Mouse (Mus musculus): ENCODE data around the gene Hist1h4i. TPM values are rescaled to one million over a fixed set of nuclear protein-coding genes. Genes with fewer than 3 reads are reported as not detected.
A peak's percentile ranks its signal among the peaks of the same experiment; 100 is the strongest.

The Hist1h4i gene
- total RNA-seq, 1 experiment from 2014 or later: 97.8 TPM

DNA sequence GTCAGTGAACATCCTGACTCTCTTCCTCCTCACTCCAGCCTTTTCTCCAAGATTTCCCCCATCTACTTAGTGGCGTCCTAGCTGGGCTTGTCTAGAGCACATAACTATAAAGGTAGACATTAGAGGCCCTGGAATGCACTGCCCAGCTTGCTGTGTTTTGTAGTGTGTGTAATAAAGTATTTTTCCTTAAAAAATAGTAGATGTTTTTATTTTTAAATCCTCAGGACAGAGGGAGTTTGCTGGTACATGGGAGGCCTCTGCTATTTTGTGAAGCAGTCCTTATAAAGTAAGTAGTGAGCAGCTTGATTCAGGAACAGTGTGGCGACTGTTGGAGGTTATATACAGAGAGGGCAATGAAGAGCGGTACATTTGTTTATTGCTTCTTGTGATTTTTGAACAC lies 32.5 kb downstream of the Hist1h4i start:
- no peak for DNase-seq

DNA sequence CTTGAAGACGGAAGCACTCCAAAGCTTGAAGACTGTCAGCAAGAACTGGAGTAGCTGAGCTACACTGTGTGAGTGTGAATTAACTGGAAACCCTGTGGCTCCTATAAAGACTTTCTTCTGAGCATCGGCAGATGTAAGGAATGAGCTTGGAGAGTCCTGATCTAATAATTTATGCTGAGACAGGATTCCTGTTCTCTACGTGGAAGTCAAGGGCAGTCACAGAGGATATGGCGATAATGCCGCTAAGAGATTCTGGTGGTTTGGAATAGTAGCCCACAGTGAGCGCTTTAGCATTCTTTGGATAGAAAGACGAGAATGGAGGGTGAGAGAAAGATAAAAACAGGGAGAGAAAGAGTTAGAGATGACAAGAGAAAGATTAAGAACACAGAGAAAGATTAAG lies 33.3 kb downstream of the Hist1h4i start:
- DNase-seq: no peak

DNA sequence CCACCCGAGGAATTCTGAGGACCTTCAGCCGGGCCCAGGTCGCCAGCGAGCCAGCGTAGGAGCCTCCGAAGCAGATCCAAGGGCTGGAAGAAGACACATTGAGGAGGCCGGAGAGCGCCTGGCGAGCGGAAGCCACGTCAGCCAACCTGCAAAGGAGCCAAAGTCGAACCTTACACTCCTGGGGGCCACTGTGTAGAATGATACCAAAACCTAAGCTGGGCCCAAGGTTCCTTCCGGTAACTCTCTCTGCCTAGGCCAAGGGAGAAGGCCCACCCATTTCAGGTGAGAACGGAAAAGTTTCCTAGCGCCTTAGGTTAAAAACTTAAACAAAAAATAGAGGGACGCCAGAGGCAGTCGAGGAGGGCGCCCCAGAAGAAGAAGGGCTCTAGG lies 34.0 kb downstream of the Hist1h4i start:
- DNase-seq: no peak

DNA sequence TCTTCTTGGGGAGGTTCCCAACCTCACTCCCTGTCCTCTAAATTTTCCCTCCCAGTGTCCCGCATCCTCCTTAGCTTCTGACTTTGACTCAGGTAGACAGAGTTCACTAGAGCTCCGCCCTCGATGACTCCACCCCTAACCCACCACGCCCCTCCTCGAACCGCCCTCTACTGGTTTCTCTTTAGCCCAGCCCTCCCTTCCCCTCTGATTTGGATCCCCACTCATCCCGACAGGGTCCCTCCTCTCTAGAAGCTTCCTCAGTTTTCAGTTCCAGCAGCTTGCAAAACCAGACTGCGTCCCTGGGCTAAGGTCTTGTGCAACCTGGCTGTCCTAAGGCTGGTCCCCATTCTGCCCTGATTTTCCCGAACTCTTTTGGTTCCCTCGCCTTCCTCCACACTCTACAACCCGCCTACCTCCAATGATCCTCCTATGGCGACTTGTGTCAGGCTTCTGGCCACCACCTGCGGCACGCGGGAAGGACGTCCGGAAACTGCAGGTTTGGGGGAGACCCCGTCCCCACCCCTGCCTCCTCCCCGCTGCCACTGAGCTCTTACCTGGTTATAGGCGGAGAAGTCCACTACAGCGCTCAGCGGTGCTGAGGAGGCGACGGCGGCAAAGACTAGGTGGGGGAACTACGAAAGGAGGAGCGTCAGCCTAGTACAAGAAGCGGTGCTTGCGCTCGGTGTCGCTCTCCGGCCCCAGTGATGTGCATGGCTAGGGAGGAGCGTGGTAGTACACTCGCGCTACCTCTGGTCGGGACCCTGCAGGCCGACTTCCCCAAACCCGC lies 34.6 kb downstream of the Hist1h4i start:
- peak; percentile 42 for DNase-seq

DNA sequence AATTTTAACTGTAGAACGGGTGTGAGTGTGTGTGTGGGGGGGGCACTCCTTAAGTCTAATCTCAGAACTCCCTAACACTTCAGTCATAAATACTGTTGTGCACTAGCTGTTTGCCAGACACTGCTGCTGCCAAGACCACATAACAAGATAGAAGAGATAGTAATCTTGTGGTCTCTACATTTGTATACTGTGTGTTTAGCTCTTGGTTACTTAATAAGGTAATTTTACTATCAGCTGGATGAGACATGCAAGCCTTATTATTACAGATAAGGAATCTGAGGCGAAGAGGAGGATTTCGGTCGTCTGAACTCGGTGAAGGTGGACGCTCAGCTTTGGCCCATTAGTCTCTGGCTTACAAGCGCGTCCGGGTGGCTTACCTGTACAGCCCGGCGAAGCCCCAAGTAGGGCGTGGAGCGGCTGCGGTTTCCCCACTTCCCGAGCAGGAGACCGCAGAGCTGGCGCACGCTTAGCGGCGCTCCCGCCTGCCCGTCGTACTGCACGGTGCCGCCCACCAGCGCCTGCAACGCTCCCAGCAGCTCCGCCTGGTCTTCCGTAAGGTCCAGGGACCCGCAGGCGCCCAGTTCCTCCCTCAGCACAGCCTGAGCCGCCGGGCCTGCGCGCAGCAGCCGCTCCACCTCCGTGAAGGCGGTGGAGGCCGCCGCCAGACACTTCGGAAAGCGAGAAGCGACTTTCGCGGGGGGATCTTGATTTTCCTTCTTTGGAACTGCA lies 35.4 kb downstream of the Hist1h4i start:
- peak; percentile 42 for DNase-seq

DNA sequence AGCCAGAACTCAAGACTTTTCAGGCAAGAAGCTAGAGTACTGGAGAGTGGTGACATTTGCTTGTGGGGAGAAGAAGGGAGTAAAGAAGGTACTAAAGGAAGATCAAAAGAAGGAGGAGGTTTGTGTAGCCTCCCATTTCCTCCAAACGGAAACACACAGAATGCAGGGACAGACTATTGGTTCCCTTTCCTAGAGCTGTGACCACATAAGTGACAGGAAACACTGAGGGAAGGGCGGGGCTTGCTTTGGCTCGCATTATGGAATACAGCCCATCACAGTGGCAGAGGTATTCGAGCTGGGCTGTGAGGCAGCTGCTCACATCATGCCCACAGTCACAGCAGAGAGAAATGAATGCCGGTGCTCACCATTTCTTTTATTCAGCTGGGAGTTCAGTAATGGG lies 39.3 kb downstream of the Hist1h4i start:
- DNase-seq: no peak

DNA sequence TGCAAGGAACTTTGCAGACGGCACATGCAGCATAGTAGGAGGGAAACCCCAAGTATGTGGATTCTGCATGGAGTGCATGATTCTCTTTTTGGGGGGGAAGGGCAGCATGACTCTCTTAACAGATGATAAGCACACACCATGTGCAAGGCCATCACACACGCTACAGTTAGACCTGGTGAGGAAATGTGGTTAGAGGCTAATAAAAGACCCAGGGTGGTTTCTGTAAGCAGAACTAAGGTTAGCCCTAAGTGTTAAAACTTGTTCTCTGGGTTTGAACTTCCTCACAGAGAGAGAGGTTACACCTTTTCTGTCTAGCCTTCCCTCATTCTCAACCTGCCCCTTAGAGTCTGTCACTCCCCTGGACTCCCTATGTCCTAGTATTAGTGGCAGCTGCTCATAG lies 39.8 kb downstream of the Hist1h4i start:
- DNase-seq: no peak

DNA sequence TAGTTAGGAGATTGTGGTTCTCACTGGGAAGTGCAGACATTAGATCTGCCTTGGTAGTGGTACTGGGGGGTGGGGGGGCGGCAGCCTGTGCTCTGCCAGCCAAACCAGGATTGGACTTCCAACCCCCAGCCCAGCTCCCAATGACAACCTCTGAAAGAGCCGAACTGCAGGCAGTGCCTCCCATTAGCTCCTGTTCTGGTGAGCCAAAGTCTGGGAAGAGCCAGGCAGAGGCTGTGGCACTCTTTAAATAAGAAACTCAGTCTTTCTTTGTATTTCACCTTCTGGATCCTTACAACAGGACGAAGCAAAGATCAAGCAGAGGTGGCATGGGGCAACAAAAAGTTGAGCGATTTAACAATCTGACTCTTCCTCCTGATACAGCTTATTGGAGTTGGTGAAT lies 42.0 kb downstream of the Hist1h4i start:
- no peak for DNase-seq

DNA sequence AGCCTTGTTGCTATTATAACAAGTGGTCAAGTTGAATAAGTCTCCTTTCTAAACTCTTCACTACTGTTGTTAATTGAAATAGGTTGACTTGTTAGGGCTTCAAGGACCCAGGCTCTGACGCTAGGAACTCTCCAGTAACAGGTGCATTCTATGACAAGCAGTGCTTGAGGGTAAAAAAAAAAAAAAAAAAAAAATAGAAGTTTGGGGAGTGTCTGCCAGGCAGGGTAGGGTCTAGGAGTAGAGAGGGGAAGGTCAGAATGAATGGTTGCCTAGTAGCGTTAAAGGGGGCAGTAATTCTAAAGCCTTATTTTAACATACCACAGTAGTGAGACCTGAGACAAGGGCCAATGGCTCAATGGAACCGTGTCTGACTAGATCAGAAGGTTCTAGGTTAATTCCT lies 42.8 kb downstream of the Hist1h4i start:
- DNase-seq: no peak

DNA sequence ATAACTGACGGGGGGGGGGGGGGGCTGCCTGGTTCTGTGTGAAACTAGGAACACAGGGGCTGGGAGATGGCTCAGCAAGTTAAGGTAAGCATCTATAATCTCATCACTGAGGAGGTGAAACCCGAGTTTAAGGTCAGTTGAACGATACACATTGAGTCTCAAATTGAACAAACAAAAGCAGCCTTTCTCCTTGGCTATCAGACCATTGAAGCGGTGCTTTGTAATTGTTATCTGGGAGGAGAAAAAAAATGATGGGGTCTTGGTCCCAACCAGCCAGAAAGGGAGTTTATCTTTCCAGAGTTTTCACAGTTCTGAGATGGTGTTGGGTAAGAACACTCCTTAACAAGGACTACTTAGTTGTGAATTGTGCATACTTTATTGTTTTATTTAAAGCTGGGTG lies 43.3 kb downstream of the Hist1h4i start:
- DNase-seq: no peak

DNA sequence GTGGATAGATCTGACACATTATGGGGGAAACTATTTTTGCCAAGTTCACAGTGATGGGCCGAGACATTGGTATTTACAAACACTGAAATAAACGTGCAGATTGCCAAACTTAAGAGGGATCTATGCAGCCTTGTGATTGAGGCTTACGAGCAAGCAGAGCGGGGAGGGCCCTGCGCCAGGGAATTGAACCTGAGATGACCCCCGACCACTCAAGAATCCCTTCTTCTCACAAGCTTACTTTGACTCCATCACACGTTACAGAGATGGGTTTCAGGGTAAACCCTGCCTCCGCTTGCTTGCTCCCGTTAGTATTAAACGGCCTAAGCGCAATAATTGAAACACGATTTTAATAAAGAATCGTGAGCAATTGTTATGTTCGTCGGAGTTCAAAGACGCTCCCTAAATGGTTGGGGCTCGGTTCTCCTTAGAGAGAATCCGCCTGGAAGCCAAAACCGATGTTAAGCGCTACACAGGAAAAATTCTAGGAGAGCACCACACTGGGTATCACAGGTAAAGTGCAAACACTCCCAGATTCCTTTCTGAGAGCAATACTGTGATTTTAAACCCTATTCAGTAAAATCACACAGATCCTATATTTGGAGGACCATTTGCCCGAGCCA lies 43.9 kb downstream of the Hist1h4i start:
- no peak for DNase-seq

DNA sequence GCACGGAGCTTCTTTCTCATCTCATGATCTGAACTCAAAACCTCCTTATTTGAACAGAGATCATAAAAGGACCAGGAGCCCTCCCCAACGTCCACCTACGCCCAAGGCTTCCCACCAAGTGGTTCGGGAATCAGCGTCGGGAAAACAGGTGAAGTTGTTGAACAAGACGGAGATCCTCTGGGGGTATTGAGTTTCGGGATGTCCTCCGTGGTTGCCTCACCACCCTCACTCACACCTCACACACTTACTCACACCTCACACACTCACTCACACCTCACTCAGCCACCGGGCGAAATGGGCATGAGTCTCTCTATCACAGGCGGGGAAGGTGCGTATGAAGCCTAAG lies 44.3 kb downstream of the Hist1h4i start:
- no peak for DNase-seq

DNA sequence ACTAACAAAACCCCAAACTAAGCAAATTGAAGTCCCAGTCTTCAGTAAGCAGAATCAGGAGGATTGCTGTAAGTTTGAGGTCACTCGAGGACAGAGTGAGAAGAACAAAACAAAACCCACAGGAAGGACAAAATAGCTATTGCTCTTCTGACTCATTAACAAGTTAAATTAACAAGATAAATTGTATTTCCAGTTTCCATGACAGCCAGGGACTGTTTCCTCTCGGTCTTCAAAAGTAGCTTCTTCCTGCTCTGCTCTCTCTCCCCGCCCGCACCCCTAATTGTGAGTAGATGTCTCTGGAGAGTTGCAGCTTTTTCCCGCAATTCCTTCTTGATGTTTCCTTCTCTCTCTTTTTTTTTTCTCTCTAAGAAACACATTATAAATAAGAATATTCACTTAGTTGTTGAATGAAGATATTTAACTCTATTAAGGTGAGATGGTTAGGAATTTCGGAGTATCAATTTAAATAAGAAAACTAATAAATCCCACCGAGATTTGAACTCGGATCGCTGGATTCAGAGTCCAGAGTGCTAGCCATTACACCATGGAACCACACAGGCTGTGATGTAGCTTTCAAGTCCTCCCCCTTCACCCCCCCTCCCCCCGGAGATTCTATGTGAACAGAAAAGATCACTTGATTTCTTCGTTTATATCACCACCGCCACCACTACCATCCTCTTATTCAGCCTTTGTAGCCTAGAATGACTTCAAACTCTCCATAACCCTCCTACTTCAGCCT lies 44.9 kb downstream of the Hist1h4i start:
- DNase-seq: no peak

DNA sequence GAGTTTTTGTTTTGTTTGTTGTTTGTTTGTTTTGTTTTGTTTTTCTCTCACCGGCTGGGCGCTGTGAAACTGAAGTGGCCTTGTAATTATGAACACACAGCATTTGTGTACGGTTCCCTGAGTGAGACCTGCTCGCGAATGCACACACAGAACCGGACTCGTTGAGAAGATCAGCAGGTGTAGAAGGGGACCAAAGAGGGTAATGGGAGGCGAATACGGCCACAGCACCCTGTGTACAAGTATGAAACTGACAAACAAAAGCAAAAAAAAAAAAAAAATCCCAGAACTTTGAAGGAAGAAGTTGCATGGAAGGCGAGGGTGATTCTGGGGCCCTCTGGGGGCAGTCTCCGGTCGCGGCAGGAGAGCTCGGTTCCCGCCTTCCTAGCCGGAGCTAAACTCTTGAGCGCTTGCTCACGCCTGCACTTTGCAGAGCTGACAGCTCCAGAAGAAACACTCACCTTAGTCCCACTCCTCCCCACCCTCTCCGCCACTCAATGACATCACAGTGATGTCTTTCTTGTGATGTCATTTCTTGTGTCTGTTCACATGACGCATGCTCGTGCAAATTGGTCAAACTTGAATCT lies 45.7 kb downstream of the Hist1h4i start:
- peak; percentile 9 for DNase-seq

DNA sequence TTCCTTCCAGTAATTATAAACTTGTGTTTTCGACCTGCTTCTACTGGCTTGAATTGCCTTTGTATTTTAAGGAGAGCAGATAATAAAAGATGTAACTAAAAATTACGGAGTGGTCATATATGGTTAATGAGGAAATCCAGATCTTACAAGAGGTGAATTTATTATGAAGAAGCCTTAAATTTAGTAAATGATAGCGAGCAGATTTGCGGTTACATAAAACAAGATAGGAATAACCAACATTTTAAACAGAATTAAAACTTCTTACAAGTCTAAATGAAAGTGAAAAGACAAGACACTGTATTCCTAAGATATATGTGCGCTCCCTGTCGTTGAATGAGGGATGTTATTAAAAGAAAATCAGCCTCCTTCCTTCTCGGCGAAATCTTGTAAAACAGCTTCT lies 46.3 kb downstream of the Hist1h4i start:
- DNase-seq: no peak

DNA sequence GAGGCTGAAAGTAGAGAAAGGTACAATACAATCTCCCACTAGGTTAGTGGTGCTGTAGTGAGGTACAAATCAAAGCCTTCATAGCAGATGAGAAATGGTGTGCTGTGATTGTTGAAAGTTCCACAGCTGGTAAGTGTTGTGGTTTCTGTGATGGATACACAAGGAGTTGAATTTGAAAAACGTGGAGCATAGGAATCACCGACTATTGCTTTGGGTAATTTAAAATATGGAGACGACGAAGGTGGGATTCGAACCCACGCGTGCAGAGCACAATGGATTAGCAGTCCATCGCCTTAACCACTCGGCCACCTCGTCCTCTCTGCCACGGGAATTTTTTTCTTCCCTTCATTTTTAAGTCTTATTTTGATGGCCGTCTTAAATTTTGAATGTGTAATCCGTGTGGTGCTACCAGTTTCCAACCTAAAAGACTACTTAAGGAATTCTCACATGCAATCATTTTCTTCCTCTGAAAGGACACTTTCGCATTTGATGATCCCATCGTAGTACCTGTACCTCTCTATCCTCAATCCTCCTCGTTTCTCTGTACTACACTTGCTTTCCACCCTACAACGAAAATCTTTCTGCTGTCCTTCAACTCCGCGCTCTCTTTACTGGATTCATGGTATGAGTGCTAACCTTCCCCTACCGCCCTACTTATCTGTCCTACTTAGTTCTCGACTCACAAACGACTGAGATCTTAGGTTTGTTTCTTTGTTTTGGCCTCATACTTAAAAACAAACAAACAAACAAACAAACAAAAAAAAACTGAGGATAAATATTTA lies 47.0 kb downstream of the Hist1h4i start:
- DNase-seq: no peak

DNA sequence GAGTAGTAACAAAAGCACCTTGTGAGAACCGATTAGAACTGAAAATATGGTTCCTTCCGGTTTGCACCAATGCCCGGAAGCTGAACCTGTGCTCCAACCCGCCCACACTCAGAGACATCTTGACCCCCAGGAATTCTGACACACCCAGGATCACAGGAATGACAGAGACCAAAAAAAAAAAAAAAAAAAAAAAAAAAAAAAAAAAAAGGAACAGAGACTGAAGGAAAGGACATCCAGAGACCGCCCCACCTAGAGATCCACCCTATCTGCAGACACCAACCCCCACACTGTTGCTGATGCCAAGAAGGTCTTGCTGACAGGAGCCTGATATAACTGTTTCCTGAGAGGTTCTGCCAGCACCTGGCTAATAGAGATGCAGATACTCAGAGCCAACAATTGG lies 48.6 kb downstream of the Hist1h4i start:
- DNase-seq: no peak
